Mouse (Mus musculus) lung, embryonic 14.5 days (tissue): ENCODE results near the gene Atat1. TPM values are rescaled to one million over a fixed set of nuclear protein-coding genes. Genes with fewer than 3 reads are reported as not detected.
A peak's percentile ranks its signal among the peaks of the same experiment; 100 is the strongest.

ENCODE experiments used
- ATAC-seq: fragments of 200-750 bp; cut with Nextera tagmentation; 2 replicates; pipeline ENCODE4 v1.8.0; 2017; ENCODE audit warnings: mild to moderate bottlenecking, moderate TSS enrichment, moderate library complexity; ENCODE audit not compliant: insufficient read depth
- DNase-seq: peaks from one replicate; pipeline ENCODE4 v3.0.0-alpha.2; 2015
- H3K27ac ChIP-seq: fragments of 300-500 bp; sonication (generic); 2 replicates; pipeline ENCODE4 v1.5.1; 2014; ENCODE audit warnings: low read depth, mild to moderate bottlenecking, moderate library complexity
- H3K27me3 ChIP-seq: fragments of 300-500 bp; sonication (generic); 2 replicates; pipeline ENCODE4 v1.6.1; 2014; ENCODE audit warnings: low read length, control low read depth; ENCODE audit not compliant: insufficient read depth
- H3K36me3 ChIP-seq: fragments of 300-500 bp; sonication (generic); 2 replicates; pipeline ENCODE4 v1.6.1; 2014; ENCODE audit warnings: control low read depth; ENCODE audit not compliant: insufficient read depth
- H3K4me1 ChIP-seq: fragments of 300-500 bp; sonication (generic); 2 replicates; pipeline ENCODE4 v1.6.1; 2014; ENCODE audit warnings: antibody characterized with exemption, control low read depth; ENCODE audit not compliant: insufficient read depth
- H3K4me2 ChIP-seq: fragments of 300-500 bp; sonication (generic); 2 replicates; pipeline ENCODE4 v1.6.1; 2014; ENCODE audit warnings: mild to moderate bottlenecking
- H3K4me3 ChIP-seq: fragments of 300-500 bp; sonication (generic); 2 replicates; pipeline ENCODE4 v1.5.1; 2014; ENCODE audit warnings: low read depth, low read length
- H3K9ac ChIP-seq: fragments of 300-500 bp; sonication (generic); 2 replicates; pipeline ENCODE4 v1.6.1; 2014
- H3K9me3 ChIP-seq: fragments of 300-500 bp; sonication (generic); 2 replicates; pipeline ENCODE4 v1.6.1; 2016; ENCODE audit warnings: low read depth, low read length, control low read depth
- CTCF ChIP-seq: IDR thresholded peaks from 2 replicates; pipeline ENCODE4 v1.5.1; 2016; ENCODE audit warnings: antibody characterized with exemption, low read depth
- WGBS: fragments of 180-500 bp; shearing (Covaris S2); extraction: QIAGEN DNeasy Blood & Tissue Kit; methylation state at CpG from one replicate; pipeline ENCODE4 v1.1.7; 2014; 5-methylcytosine and 5-hydroxymethylcytosine counted together
- polyA plus RNA-seq: library from polyadenylated mRNA; unstranded; fragments of >200 nt; fragmentation: Nextera tagmentation; extraction: Ambion mirVana; gene quantifications from 2 replicates; pipeline ENCODE4 v1.2.1, GENCODE M21; 2014

Atat1 gene
- polyA plus RNA-seq, 1 experiment from 2014 or later = 77.9 TPM

- 70% methylated on average over 2 of the region's 2 CpGs for WGBS
- peaks cover 66% of the 10 kb centered on the region for H3K36me3 ChIP-seq
- H3K4me1 ChIP-seq = peaks cover 5% of the 10 kb centered on the region; the same call in 1 of the 2 replicates
- H3K9ac ChIP-seq = no peak overlapping the region
- DNase-seq (no peak), ATAC-seq (no peak)
- peak; percentile 31 for TF ChIP-seq CTCF
- H3K9me3 ChIP-seq = no peaks in the 10 kb centered on the region
- no peak overlapping the region for H3K4me2 ChIP-seq
- H3K27ac ChIP-seq = no peak overlapping the region
- no peak overlapping the region for H3K4me3 ChIP-seq
- H3K27me3 ChIP-seq = no peaks in the 10 kb centered on the region
These were observed 2.3 kb downstream of the Atat1 start for GRCm38 (mm10) chr17:35907609-35908008.

- no peak for TF ChIP-seq CTCF
- Histone ChIP-seq H3K27me3 (no peaks in the 10 kb centered on the region), H3K9me3 (no peaks in the 10 kb centered on the region), H3K9ac (no peak overlapping the region), H3K36me3 (peaks cover 57% of the 10 kb centered on the region), H3K4me2 (no peak overlapping the region), H3K27ac (no peak overlapping the region), H3K4me1 (peaks cover 5% of the 10 kb centered on the region; the same call in 1 of the 2 replicates), H3K4me3 (no peak overlapping the region)
- DNase-seq (no peak), ATAC-seq (no peak)
- 91% methylated on average over 1 of the region's 1 CpGs for WGBS
These were observed 4.3 kb downstream of the Atat1 start for GRCm38 (mm10) chr17:35905587-35905986.

GRCm38 (mm10) chr17:35903992-35904355, 5.9 kb downstream of the Atat1 start:
- no peaks in the 10 kb centered on the region for H3K27me3 ChIP-seq
- H3K27ac ChIP-seq = no peak overlapping the region
- WGBS = 74% methylated on average over 4 of the region's 4 CpGs
- TF ChIP-seq CTCF = no peak
- no peaks in the 10 kb centered on the region for H3K9me3 ChIP-seq
- ATAC-seq (no peak), DNase-seq (no peak)
- H3K4me1 ChIP-seq = peaks cover 2% of the 10 kb centered on the region; the same call in 1 of the 2 replicates
- H3K4me2 ChIP-seq = no peak overlapping the region
- no peak overlapping the region for H3K4me3 ChIP-seq
- no peak overlapping the region for H3K9ac ChIP-seq
- peaks cover 72% of the 10 kb centered on the region for H3K36me3 ChIP-seq

GRCm38 (mm10) chr17:35903343-35903991, 6.4 kb downstream of the Atat1 start:
- 87% methylated on average over 9 of the region's 9 CpGs for WGBS
- Histone ChIP-seq H3K9ac (no peak overlapping the region), H3K4me1 (no peaks in the 10 kb centered on the region), H3K4me3 (no peak overlapping the region), H3K27ac (no peak overlapping the region), H3K4me2 (no peak overlapping the region), H3K27me3 (no peaks in the 10 kb centered on the region), H3K36me3 (peaks cover 70% of the 10 kb centered on the region), H3K9me3 (no peaks in the 10 kb centered on the region)
- DNase-seq (peak; percentile 17), ATAC-seq (no peak)
- TF ChIP-seq CTCF = no peak

- no peaks in the 10 kb centered on the region for H3K4me1 ChIP-seq
- WGBS = 83% methylated on average over 3 of the region's 3 CpGs
- no peak overlapping the region for H3K9ac ChIP-seq
- no peaks in the 10 kb centered on the region for H3K27me3 ChIP-seq
- no peak overlapping the region for H3K27ac ChIP-seq
- no peak overlapping the region for H3K4me3 ChIP-seq
- H3K36me3 ChIP-seq = peaks cover 51% of the 10 kb centered on the region
- no peak for TF ChIP-seq CTCF
- DNase-seq (no peak), ATAC-seq (no peak)
- H3K4me2 ChIP-seq = no peak overlapping the region
- no peaks in the 10 kb centered on the region for H3K9me3 ChIP-seq
These were observed 9.2 kb downstream of the Atat1 start for GRCm38 (mm10) chr17:35900636-35901035.

GRCm38 (mm10) chr17:35897644-35898573, 12.0 kb downstream of the Atat1 start:
- H3K4me2 ChIP-seq = peak overlapping the region; percentile 94
- DNase-seq (no peak), ATAC-seq (peak; percentile 43)
- no peaks in the 10 kb centered on the region for H3K9me3 ChIP-seq
- peak overlapping the region; percentile 80; the same call in 1 of the 2 replicates for H3K9ac ChIP-seq
- peaks cover 48% of the 10 kb centered on the region for H3K36me3 ChIP-seq
- TF ChIP-seq CTCF = no peak
- 39% methylated on average over 23 of the region's 23 CpGs for WGBS
- H3K27ac ChIP-seq = peak overlapping the region; percentile 75; the same call in 1 of the 2 replicates
- H3K27me3 ChIP-seq = no peaks in the 10 kb centered on the region
- no peaks in the 10 kb centered on the region for H3K4me1 ChIP-seq
- H3K4me3 ChIP-seq = peak overlapping the region; percentile 79
